Mouse (Mus musculus) left cerebral cortex, adult 8-10 months (tissue): ENCODE measurements around the gene Rbfox3. TPM values are rescaled to one million over a fixed set of nuclear protein-coding genes. Genes with fewer than 3 reads are reported as not detected.

Experiments
- DNase-seq, 2 experiments: peaks; one replicate each; pipeline ENCODE4 v3.0.0; 2022; ENCODE audit warnings: low spot score in 2 of 2
- total RNA-seq, 4 experiments: library from RNA; stranded (reverse); gene quantifications; 2 replicates each; pipeline ENCODE4 v1.2.4; 2022

Gene Rbfox3
- total RNA-seq, 4 experiments from 2014 or later, result 295 to 336 (median 323) TPM

- no peak for DNase-seq
Measured at GRCm38 (mm10) chr11:118671958-118672357, 239.4 kb downstream of the Rbfox3 start.

- DNase-seq, result no peak
Measured at GRCm38 (mm10) chr11:118671216-118671615, 240.2 kb downstream of the Rbfox3 start.

GRCm38 (mm10) chr11:118669820-118670219, 241.6 kb downstream of the Rbfox3 start:
- DNase-seq, result no peak

GRCm38 (mm10) chr11:118668351-118668750, 243.0 kb downstream of the Rbfox3 start:
- DNase-seq, result no peak

- DNase-seq, result no peak
Measured at GRCm38 (mm10) chr11:118667946-118668345, 243.5 kb downstream of the Rbfox3 start.

GRCm38 (mm10) chr11:118666172-118666571, 245.2 kb downstream of the Rbfox3 start:
- no peak for DNase-seq

- no peak for DNase-seq
Measured at GRCm38 (mm10) chr11:118663305-118663704, 248.1 kb downstream of the Rbfox3 start.

- DNase-seq, result no peak
Measured at GRCm38 (mm10) chr11:118659305-118659704, 252.1 kb downstream of the Rbfox3 start.

- no peak for DNase-seq
Measured at GRCm38 (mm10) chr11:118655833-118656232, 255.6 kb downstream of the Rbfox3 start.

- DNase-seq, result no peak
Measured at GRCm38 (mm10) chr11:118653521-118654318, 257.7 kb downstream of the Rbfox3 start.

GRCm38 (mm10) chr11:118652401-118653240, 258.8 kb downstream of the Rbfox3 start:
- DNase-seq, result no peak

GRCm38 (mm10) chr11:118648369-118648768, 263.0 kb downstream of the Rbfox3 start:
- no peak for DNase-seq

- no peak for DNase-seq
Measured at GRCm38 (mm10) chr11:118646864-118647263, 264.5 kb downstream of the Rbfox3 start.

- no peak for DNase-seq
Measured at GRCm38 (mm10) chr11:118645158-118645557, 266.2 kb downstream of the Rbfox3 start.

GRCm38 (mm10) chr11:118640706-118641105, 270.7 kb downstream of the Rbfox3 start:
- DNase-seq, result no peak

GRCm38 (mm10) chr11:118637718-118638117, 273.7 kb downstream of the Rbfox3 start:
- no peak for DNase-seq

GRCm38 (mm10) chr11:118634647-118635046, 276.8 kb downstream of the Rbfox3 start:
- no peak for DNase-seq

GRCm38 (mm10) chr11:118629718-118630117, 281.7 kb downstream of the Rbfox3 start:
- no peak for DNase-seq

- no peak for DNase-seq
Measured at GRCm38 (mm10) chr11:118627541-118627940, 283.9 kb downstream of the Rbfox3 start.

- DNase-seq, result no peak
Measured at GRCm38 (mm10) chr11:118620869-118621268, 290.5 kb downstream of the Rbfox3 start.

GRCm38 (mm10) chr11:118614126-118614525, 297.3 kb downstream of the Rbfox3 start:
- DNase-seq, result no peak

GRCm38 (mm10) chr11:118610128-118610527, 301.3 kb downstream of the Rbfox3 start:
- no peak for DNase-seq
